Mouse (Mus musculus): ENCODE measurements around the gene Scn5a.

DNA sequence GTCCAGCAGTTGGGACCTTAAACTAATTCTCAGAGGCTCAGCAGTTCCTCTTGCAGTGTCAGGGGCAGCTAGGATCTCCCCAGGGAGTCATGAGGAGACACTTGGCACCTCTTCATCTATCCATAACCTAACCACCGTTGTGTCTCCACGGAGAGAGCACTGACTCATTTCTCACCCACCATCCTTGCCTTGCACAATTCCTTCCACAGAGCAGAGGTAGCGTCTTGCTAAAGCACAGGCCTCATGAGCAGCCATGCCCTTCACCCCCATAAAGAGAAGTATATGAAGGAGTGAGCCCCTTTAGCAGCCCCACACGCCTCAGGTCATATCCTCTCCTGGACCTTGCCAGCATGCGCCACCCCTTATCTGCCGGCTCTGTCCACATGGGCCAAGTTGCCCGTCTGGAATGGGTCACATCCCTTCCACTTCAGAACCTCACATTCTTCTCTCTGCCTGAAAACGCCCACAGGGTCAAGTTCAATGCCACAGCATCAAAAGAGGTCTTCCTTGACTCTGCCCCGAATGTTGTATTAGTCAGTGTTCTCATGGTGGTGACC, 105.1 kb downstream of the Scn5a start:
- TF ChIP-seq EP300 (IDR thresholded peaks at IDR 0.05; ENCODE audit: low read depth) (no peak), CTCF (IDR thresholded peaks at IDR 0.05; ENCODE audit: low read depth) (no peak)

Measured in liver, embryonic 14.5 days (tissue).